Mouse (Mus musculus) CD4-positive, CD25-positive, alpha-beta regulatory T cell, adult 4 months (primary cell): Measurements from ENCODE around the gene Wdr92. TPM values are rescaled to one million over a fixed set of nuclear protein-coding genes. Genes with fewer than 3 reads are reported as not detected.
"Not testable (repeated sequence)": the region's sequence is repeated elsewhere in the genome, so short reads cannot be mapped to it uniquely, and the experiment has no call there.

Experiments
- ATAC-seq: one replicate; pipeline ENCODE4 v1.8.0; 2017
- polyA plus RNA-seq, 2 experiments: library from polyadenylated mRNA; unstranded; fragments of 100-300 nt; shearing (Covaris generic); gene quantifications; one replicate each; pipeline ENCODE4 v1.2.1; 2017

The Wdr92 gene
- polyA plus RNA-seq, 2 experiments from 2014 or later, result 24.7 to 29.2 TPM

DNA sequence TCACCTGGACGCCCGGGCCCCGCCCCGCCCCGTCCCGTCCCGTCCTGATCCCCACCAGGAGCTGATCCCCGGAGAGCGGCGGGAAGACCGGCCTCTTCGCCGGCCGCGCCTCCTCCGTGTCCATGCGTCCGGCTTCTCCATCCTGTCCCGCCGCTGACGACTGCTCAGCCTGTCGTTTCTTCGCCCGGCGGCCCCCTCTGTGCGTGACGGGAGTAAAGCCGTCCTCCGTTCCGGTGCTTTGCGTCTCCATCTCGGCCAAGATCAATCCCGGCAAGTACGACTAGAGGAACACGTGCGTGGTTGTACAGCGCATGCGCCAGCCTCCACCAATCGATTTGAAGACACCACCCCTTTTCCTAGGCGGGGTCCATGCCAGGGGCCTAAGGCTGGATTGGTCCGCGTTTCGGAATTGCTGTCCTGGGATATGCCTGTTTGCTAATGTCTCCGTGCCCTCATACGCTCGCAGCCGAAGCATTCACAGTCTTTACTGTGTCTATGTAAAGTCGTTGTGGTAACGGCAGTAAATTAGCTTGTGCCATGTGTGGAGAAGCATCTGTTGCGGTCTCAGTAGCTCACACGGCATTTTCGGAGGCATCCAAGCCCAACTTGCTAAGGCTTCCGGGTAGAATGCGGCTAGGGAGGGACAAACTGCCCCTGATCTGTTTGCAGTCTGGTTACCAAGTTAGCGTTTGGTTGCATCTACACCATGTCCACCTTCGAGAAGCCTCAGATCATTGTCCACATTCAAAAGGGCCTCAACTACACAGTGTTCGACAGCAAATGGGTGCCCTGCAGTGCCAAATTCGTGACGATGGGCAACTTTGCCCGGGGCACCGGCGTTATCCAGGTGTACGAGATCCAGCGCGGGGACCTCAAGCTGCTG is 29.6 kb downstream of the Wdr92 start, which contains the start of gene Pno1:
Gene Pno1, minus strand, starts transcription at position 311 of the 883 bp plus-strand sequence.
- peak; percentile 91 for ATAC-seq

DNA sequence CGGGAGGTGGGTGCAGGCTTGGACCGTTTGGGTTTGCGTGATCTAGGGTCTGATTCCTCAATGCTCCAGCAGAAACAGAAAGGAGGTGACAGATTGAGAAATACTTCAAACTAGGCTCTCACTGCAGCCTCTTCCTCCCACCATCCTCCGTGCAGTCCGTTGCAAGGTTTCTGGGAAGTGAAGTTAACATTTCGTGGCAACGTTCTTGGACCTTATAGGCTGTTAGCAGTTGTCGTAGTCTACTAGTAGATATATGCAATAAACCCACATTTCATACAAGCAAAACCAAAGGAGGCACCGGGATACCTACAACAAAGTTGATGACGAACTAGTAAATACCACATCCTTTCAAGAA is 30.2 kb downstream of the Wdr92 start:
- peak; percentile 12 for ATAC-seq

DNA sequence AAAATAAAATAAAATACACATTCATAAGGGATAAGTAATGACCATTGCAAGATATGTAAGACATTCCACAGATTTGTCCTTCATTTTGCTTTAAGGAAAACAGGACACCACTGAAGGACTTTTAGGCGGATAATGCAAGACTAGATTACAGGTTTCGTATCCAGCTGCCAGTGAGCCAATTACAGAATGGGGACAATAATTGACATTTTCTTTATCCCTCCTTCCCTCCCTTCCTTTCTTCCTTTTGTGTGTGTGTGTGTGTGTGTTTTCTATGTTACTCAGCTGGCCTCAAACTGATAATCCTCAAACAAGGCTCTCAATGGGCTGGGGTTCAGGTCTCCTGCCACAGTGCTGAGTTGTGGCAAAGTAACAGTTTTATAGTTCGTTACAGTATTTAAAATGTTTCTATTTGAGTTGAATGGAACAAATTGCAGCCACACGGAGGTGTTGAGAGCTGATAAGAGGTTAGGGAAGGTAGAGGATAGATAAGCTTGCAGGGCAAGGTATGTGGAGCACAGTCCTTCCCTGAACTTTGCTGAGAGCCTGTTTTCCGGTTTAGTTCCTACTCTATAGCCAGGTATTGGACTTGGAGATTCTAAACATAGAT is 31.1 kb downstream of the Wdr92 start:
- ATAC-seq, result no peak

DNA sequence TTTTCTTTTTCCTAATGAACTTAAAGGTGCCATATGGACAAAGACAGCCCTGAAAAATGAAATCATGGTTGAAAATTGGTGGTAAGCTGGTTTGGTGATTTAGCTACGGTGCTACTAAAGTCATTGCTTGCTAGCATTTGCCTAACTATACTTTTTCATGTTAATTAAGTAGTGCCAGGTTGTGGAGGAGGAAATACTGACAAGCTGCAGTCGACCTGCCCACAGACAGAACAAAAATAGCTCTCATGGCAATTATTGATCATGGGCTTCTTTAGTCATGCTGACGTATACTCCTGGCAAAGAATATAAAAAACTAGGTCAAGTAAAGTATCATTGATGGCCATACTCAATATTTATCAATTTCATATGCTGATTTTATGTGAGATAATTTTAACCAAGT is 33.6 kb downstream of the Wdr92 start:
- ATAC-seq, result no peak

DNA sequence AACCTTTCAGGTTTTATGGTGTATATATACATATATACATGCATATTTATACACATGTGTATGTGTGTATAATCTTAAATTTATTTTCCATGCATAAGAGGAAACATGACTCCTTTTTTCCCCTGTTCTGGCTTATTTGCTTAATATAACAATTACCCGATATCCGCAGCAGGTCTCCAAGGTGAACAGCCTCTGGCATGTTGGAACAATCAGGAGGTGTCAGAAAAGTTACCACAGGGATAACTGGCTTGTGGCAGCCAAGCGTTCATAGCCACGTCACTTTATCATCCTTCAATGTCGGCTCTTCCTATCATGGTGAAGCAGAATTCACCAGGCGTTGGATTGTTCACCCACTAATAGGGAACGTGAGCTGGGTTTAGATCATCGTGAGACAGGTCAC is 39.2 kb downstream of the Wdr92 start:
- ATAC-seq, result no peak

DNA sequence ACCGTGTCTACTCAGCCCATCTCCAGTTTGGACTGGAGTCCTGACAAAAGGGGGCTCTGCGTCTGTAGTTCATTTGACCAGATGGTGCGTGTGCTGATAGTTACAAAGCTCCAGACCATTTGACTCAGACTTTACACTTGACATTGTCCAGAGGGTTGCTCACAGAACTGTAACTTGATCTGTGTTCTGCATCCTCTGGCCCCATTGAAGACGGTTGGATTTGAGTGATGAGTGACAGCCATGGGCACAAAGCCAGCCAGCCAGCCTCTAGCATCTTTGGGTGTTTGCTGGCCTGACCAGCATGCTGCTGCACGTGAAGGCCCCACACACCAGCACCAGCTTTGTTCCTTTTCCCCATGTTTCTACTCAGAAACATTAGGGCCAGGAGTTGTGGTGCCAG is 50.9 kb downstream of the Wdr92 start:
- no peak for ATAC-seq

DNA sequence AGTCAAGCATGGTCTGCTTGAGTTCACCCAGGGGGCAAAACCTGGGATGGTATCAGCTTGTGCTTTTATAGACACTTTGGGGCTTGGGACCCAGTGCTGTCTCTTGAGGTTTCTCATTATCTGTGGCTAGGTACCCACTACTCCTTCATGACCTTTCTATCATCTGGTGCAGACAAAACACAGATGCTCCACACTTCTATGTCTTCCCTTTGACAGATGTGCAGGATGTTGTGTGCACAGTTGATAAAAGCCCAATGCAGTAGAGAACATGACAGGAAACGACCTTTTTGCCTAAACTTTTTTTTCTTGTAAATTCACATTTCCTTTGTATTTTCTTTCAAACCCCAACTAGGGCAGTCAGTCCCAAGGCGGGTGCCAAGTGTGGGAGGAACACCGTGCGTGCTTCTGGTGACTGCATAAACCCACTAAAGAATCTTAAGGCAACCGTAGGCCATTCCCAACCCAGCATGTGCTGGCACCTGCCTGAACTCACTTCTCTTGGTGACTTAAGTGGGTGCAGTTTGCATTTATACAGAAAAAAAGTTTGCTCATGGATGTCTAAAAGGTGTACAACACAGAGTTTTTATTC is 54.6 kb downstream of the Wdr92 start:
- peak; percentile 68 for ATAC-seq

DNA sequence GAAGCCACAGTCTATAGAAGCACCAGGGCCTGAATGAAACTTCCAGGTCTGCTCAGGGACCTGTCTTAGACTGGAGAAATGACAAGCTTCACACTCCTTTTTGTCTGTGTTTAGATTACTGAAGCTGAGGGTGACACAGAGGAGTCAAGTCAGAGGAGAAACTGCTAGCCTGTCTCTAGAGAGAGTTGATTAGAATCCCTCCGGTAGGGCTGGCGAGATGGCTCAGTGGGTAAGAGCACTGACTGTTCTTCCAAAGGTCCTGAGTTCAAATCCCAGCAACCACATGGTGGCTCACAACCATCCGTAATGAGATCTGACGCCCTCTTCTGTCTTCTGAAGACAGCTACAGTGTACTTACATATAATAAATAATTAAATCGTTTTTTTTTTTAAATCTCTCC is 56.7 kb downstream of the Wdr92 start:
- ATAC-seq, result not testable (repeated sequence)

DNA sequence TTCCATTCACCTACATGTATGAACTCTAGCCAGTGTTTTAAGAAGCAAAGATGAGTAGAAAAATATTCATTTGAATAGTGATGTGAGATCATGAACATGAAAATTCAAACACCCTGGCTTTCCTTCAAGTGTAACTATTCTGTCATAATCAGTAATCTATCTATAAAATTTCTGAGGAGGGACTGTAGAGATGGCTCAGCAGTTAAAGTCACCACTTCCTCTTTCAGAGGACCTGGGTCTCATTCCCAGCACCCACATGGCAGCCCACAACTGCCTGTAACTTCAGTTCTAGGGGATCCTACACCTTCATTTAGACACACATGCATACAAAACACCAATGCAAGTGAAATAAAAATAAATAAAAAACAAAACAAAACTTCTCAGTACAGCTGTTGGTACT is 66.8 kb downstream of the Wdr92 start:
- no peak for ATAC-seq

DNA sequence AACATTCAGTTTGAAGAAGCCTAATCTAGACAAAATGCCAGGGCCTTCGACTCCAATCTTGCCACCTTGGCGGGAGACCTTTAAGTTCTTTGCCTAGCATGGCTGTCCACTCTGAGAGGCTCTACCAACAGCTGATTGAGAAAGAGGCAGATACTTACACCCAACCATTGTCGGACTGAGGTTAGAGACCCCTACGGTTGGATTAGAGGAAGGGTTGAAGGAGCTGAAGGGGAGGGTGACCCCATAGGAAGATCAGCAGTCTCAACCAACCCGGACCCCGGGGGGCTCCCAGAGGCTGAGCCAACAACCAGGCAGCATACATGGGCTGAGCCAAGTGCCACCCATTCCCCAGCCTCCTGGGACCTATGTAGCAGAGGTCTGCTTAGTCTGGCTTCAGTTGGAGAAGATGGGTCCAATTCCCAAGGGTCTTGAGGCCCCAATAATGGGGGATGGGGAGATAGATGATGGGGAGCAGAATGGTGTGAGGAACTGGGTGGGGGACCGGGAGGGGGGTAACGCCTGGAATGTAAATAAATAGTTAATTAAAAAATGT is 75.0 kb downstream of the Wdr92 start:
- no peak for ATAC-seq

DNA sequence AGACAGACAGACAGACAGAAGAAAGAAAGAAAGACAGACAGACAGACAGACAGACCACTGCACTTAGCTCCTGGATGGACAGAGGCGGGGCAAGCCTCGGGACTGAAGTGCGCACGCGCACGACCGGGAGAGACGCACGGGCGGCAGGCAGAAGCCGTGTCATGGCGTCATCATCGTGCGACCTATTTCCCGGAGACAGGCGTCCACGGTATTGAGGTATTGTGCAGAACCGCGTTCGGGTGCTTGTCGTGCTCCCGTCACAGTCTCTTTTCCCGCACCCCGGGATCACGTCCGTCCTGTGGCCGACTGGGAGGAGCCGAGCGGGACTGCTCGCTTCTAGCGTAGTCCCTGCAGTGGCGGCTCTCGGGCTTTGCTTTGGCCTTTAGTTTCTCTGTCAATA is 75.5 kb downstream of the Wdr92 start, which contains the start of gene C1d:
Gene C1d, plus strand, starts transcription at position 137 of the 400 bp plus-strand sequence.
- peak; percentile 81 for ATAC-seq

DNA sequence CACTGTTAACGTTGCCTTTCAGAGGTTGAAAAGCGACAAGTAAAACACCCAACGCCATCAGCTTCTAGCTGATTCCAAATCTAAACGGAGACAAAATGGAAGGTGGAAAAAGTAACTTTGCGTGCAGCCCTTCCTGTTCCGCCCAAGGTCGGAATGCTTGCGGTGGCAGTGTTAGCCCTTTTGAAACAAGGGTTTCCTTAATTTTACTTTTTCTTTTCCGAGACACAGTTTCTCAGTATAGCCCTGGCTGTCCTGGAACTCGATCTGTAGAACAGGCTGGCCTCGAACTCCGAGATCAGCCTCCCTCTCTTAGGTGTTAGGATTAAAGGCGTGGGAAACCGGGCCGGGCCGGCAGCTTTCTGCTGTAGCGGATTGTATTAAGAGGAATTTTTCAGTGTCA is 76.0 kb downstream of the Wdr92 start:
- ATAC-seq, result peak; percentile 74

DNA sequence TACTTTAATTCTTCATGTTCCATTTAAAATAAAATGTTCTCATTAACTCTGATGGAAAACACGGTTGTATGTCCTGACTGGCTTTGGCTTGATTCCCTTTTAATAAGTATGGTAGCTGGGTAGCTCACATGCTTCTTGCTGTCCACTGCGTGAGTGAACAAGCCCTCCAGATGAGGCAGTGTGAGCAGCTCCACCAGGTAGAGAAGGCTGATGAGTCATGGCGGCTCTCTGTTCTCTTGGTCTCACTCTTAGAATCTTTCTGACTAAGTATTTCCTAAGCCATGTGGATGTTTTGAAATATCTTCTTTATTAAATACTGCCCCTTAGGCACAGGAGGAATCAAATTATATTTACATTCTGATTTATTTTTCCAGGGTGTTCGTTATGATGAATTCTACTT is 85.3 kb downstream of the Wdr92 start:
- ATAC-seq, result no peak

DNA sequence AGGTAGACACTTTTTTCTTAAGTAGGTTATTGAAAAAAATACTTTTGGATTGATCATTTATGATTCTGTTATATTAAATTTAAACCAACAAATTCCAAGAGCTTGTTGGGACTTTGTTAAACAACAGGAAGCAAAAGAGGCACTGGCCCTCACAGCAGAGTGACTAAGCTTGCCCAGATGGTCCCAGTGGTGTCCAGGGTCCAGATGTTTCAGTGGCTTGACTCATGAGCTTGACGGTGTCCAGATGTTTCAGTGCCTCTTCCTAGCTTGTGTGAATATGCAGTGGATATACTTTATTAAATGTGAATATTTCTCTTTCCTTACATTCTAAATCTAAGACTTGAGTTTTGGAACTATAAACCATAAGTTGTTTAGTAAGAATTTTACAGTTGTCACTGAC is 86.9 kb downstream of the Wdr92 start:
- no peak for ATAC-seq

DNA sequence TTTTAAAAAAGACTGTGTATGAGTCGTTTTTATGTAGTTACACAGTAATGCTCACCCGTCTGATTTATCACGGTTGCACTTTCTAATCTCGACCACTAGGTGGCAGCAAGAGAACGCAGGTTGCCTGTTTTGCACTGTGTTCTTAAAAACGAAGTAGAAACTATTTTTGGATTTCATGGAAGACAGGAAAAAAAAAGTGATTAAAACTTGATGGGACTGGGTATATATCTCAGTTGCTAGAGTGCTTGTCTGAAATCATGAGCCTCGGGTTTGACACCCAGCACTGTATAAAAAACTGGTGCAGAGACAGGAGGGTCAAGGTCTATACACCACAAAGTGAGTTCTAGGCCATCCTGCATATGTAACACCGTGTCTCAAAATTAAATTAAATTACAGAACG is 98.1 kb downstream of the Wdr92 start:
- peak; percentile 83 for ATAC-seq

Other genes with a start within 250 kb of the Wdr92 start
- gene Fbxo48, start 230.7 kb upstream of the Wdr92 start, polyA plus RNA-seq, result under 1 TPM in 1 of 2 experiments, not detected in 1; 0.38 TPM
- 1 to 10 TPM; 5.3 to 7.4 TPM for gene Cnrip1, start 130.5 kb upstream of the Wdr92 start, polyA plus RNA-seq
- gene Plek, start 129.7 kb upstream of the Wdr92 start, polyA plus RNA-seq, result 1 to 10 TPM; 3.9 to 6.3 TPM
- gene Ppp3r1, start 22.8 kb upstream of the Wdr92 start, polyA plus RNA-seq, result 10 to 100 TPM; 13.9 to 18.9 TPM
- gene Pno1, start 29.5 kb downstream of the Wdr92 start, polyA plus RNA-seq, result 10 to 100 TPM; 24.1 to 28.6 TPM
- gene C1d, start 75.5 kb downstream of the Wdr92 start, polyA plus RNA-seq, result 10 to 100 TPM; 82.5 to 91.2 TPM